Mouse (Mus musculus): Measurements from ENCODE around the gene Gfy.

- TF ChIP-seq CTCF (IDR thresholded peaks at IDR 0.05; ENCODE audit: low read depth) (no peak), EP300 (optimal IDR thresholded peaks at IDR 0.05) (no peak)
These were observed 33.0 kb upstream of the Gfy start for GRCm38 (mm10) chr7:45212356-45212755.
